Mouse (Mus musculus): Measurements from ENCODE around the gene Dctn2. TPM values are rescaled to one million over a fixed set of nuclear protein-coding genes. Genes with fewer than 3 reads are reported as not detected.

The Dctn2 gene
- polyA plus RNA-seq, 1 experiment = 115 TPM

DNA sequence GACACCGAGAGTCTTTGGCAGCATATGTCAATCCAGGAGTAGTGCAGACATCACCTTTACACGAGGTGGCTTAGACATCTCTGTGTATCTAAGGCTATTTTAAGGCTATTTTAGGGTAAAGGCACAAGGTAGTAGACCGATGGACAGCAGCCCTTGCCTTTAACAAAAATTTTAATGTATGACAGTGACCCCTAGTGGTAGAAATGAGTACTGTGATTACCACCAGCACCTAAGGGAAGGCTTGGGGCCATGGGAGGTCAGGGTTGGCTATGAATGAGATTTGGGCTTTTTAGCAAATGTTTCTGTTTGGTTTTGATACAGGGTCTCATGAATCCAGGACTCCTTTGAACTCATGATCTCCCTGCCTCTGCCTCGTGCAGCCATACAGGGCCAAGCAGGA lies 37.3 kb upstream of the Dctn2 start:
- no peak overlapping the region for H3K27ac ChIP-seq (ENCODE audit: control insufficient read depth, insufficient read depth, low read depth, low read length, poor library complexity)
- H3K4me1 ChIP-seq (ENCODE audit: control insufficient read depth, insufficient read depth, low read length) = peaks cover 6% of the 10 kb centered on the region
- WGBS = 24% methylated on average over 4 of the region's 4 CpGs
- no peak overlapping the region for H3K4me3 ChIP-seq (replicated peaks; ENCODE audit: control insufficient read depth, low read depth, low read length)
- TF ChIP-seq CTCF (IDR thresholded peaks at IDR 0.05; ENCODE audit: control insufficient read depth, insufficient read depth, low read length) (peak; percentile 41; the same call in 1 of the 2 replicates), POLR2A (IDR thresholded peaks at IDR 0.05; ENCODE audit: borderline replicate concordance, control insufficient read depth, low read depth, low read length) (no peak)

GRCm38 (mm10) chr10:127230693-127231092 lies 35.5 kb upstream of the Dctn2 start:
- Histone ChIP-seq H3K4me3 (replicated peaks; ENCODE audit: control insufficient read depth, low read depth, low read length) (peak overlapping the region; percentile 26), H3K27ac (ENCODE audit: control insufficient read depth, insufficient read depth, low read depth, low read length, poor library complexity) (no peak overlapping the region), H3K4me1 (ENCODE audit: control insufficient read depth, insufficient read depth, low read length) (peaks cover 6% of the 10 kb centered on the region)
- WGBS = 8% methylated on average over 12 of the region's 12 CpGs
- TF ChIP-seq POLR2A (IDR thresholded peaks at IDR 0.05; ENCODE audit: borderline replicate concordance, control insufficient read depth, low read depth, low read length) (no peak), CTCF (IDR thresholded peaks at IDR 0.05; ENCODE audit: control insufficient read depth, insufficient read depth, low read length) (no peak)

- peaks cover 2% of the 10 kb centered on the region for H3K4me1 ChIP-seq (ENCODE audit: control insufficient read depth, insufficient read depth, low read length)
- 72% methylated on average over 14 of the region's 14 CpGs for WGBS
- no peak for TF ChIP-seq POLR2A (IDR thresholded peaks at IDR 0.05; ENCODE audit: borderline replicate concordance, control insufficient read depth, low read depth, low read length)
- no peak for TF ChIP-seq CTCF (IDR thresholded peaks at IDR 0.05; ENCODE audit: control insufficient read depth, insufficient read depth, low read length)
- H3K27ac ChIP-seq (ENCODE audit: control insufficient read depth, insufficient read depth, low read depth, low read length, poor library complexity) = no peak overlapping the region
- no peak overlapping the region for H3K4me3 ChIP-seq (replicated peaks; ENCODE audit: control insufficient read depth, low read depth, low read length)
Measured at GRCm38 (mm10) chr10:127231741-127232140, 34.4 kb upstream of the Dctn2 start.

- Histone ChIP-seq H3K27ac (ENCODE audit: control insufficient read depth, insufficient read depth, low read depth, low read length, poor library complexity) (no peak overlapping the region), H3K4me3 (replicated peaks; ENCODE audit: control insufficient read depth, low read depth, low read length) (no peak overlapping the region), H3K4me1 (ENCODE audit: control insufficient read depth, insufficient read depth, low read length) (peaks cover 2% of the 10 kb centered on the region)
- TF ChIP-seq POLR2A (IDR thresholded peaks at IDR 0.05; ENCODE audit: borderline replicate concordance, control insufficient read depth, low read depth, low read length) (no peak), CTCF (IDR thresholded peaks at IDR 0.05; ENCODE audit: control insufficient read depth, insufficient read depth, low read length) (peak; percentile 43; the same call in 1 of the 2 replicates)
- 87% methylated on average over 9 of the region's 9 CpGs for WGBS
Measured at GRCm38 (mm10) chr10:127233141-127233540, 33.0 kb upstream of the Dctn2 start.

DNA sequence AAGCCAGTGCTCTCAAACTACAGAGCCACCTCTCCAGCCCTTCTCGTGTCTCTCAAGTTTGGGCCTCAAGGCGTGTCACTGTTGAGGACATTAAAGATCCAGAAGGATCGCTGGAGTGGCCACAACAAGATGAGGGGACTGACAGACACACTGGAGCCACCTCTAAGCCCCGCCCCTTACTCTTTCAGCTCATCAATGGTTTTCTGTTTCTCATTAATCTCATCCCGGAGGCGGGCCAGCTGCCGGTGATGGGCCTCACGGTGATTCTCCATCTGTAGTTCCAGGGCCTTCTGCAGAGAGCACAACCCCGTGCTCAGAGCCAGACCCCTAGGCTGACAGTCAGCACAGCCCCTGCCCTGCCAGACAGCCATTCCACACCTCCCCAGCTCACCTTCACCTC lies 29.6 kb upstream of the Dctn2 start:
- no peak overlapping the region for H3K27ac ChIP-seq (ENCODE audit: control insufficient read depth, insufficient read depth, low read depth, low read length, poor library complexity)
- no peak for TF ChIP-seq POLR2A (IDR thresholded peaks at IDR 0.05; ENCODE audit: borderline replicate concordance, control insufficient read depth, low read depth, low read length)
- no peak for TF ChIP-seq CTCF (IDR thresholded peaks at IDR 0.05; ENCODE audit: control insufficient read depth, insufficient read depth, low read length)
- H3K4me3 ChIP-seq (replicated peaks; ENCODE audit: control insufficient read depth, low read depth, low read length) = no peak overlapping the region
- no peaks in the 10 kb centered on the region for H3K4me1 ChIP-seq (ENCODE audit: control insufficient read depth, insufficient read depth, low read length)
- WGBS = 75% methylated on average over 9 of the region's 9 CpGs

DNA sequence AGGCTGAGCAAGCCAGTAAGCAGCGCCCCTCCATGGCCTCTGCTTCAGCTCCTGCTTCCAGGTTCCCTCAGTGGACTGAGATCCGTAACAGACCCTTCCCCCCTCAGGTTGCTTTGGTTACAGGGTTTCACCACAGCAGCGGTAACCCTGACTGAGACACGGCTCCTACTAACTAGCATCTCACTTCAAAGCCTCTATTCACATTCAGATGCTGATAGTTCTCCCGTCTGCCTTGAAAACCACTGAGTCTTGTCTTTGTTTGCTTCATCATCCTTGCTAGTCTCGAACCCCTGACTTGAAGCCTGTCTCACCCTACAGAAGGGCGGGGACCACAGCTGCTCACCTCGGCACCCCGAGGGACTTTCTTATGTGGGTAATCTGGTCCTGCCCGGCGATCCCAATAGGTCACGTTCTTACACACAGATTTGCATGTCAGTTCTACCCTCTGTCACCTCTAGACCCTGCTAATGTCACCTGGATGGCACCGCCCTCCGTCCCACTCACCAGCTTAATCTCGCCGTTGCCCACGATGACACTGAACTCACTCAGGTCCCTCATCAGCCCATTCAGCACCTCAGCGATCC lies 27.8 kb upstream of the Dctn2 start:
- WGBS = 71% methylated on average over 18 of the region's 18 CpGs
- Histone ChIP-seq H3K4me1 (ENCODE audit: control insufficient read depth, insufficient read depth, low read length) (no peaks in the 10 kb centered on the region), H3K4me3 (replicated peaks; ENCODE audit: control insufficient read depth, low read depth, low read length) (no peak overlapping the region), H3K27ac (ENCODE audit: control insufficient read depth, insufficient read depth, low read depth, low read length, poor library complexity) (no peak overlapping the region)
- TF ChIP-seq POLR2A (IDR thresholded peaks at IDR 0.05; ENCODE audit: borderline replicate concordance, control insufficient read depth, low read depth, low read length) = no peak
- no peak for TF ChIP-seq CTCF (IDR thresholded peaks at IDR 0.05; ENCODE audit: control insufficient read depth, insufficient read depth, low read length)

- 9% methylated on average over 5 of the region's 5 CpGs for WGBS
- no peak for TF ChIP-seq POLR2A (IDR thresholded peaks at IDR 0.05; ENCODE audit: borderline replicate concordance, control insufficient read depth, low read depth, low read length)
- no peak for TF ChIP-seq CTCF (IDR thresholded peaks at IDR 0.05; ENCODE audit: control insufficient read depth, insufficient read depth, low read length)
- H3K27ac ChIP-seq (ENCODE audit: control insufficient read depth, insufficient read depth, low read depth, low read length, poor library complexity) = no peak overlapping the region
- H3K4me3 ChIP-seq (replicated peaks; ENCODE audit: control insufficient read depth, low read depth, low read length) = no peak overlapping the region
- no peaks in the 10 kb centered on the region for H3K4me1 ChIP-seq (ENCODE audit: control insufficient read depth, insufficient read depth, low read length)
Measured at GRCm38 (mm10) chr10:127250810-127251209, 15.4 kb upstream of the Dctn2 start.

DNA sequence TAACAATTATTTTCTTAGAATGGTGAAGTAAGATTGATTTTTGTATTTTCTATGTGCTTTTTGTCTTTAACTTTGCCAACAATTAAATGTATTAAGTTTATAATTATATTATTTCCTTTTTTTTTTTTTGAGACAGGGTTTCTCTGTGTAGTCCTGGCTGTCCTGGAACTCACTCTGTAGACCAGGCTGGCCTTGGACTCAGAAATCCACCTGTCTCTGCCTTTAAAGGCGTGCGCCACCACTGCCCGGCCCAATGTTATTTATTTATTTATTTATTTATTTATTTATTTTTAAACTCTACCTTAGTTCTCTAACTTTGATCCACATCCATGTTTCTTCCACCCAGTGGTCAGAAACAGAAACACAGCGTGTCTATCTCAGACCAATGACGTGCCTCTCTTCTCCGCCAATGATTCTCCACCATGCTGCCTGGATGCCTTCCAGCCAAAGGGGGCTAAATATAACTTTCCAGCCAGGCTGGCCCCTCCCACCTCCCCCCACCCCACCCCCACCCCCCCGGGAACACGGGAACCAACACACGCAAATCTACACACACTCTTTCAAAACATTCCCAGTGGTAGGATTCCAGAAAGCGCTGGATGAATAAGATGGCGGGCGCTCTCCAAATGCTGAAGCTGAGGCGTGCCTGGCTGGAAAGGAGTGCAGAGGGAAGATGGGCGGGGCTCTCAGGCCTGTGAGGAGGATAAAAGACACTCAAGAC lies 10.4 kb upstream of the Dctn2 start:
- 41% methylated on average over 14 of the region's 14 CpGs for WGBS
- H3K4me1 ChIP-seq (ENCODE audit: control insufficient read depth, insufficient read depth, low read length) = no peaks in the 10 kb centered on the region
- H3K4me3 ChIP-seq (replicated peaks; ENCODE audit: control insufficient read depth, low read depth, low read length) = no peak overlapping the region
- H3K27ac ChIP-seq (ENCODE audit: control insufficient read depth, insufficient read depth, low read depth, low read length, poor library complexity) = no peak overlapping the region
- TF ChIP-seq POLR2A (IDR thresholded peaks at IDR 0.05; ENCODE audit: borderline replicate concordance, control insufficient read depth, low read depth, low read length) (no peak), CTCF (IDR thresholded peaks at IDR 0.05; ENCODE audit: control insufficient read depth, insufficient read depth, low read length) (no peak)

Data from bone marrow, adult 2 months (tissue).